Mouse (Mus musculus) intestine, embryonic 16.5 days (tissue): ENCODE measurements at regions not wholly inside any gene's neighbourhood (a gene's known extent, or its start where the extent isn't known, plus 50 kb on each side); places are given as distances from the start of the nearest gene placed in this dataset.

ENCODE experiments used
- ATAC-seq: fragments of 200-750 bp; cut with Nextera tagmentation; 2 replicates; pipeline ENCODE4 v1.8.0; 2017; ENCODE audit warnings: moderate TSS enrichment, moderate library complexity
- H3K27ac ChIP-seq: fragments of 300-500 bp; sonication (generic); 2 replicates; pipeline ENCODE4 v1.5.1; 2014; ENCODE audit warnings: mild to moderate bottlenecking, low read length
- H3K27me3 ChIP-seq: fragments of 300-500 bp; sonication (generic); replicated peaks from 2 replicates; pipeline ENCODE4 v1.6.1; 2014; ENCODE audit warnings: low read length, control low read depth, mixed read lengths; ENCODE audit not compliant: control insufficient read depth, insufficient read depth
- H3K36me3 ChIP-seq: fragments of 300-500 bp; sonication (generic); 2 replicates; pipeline ENCODE4 v1.6.1; 2014; ENCODE audit warnings: low read length, control low read depth; ENCODE audit not compliant: control insufficient read depth, insufficient read depth
- H3K4me1 ChIP-seq: fragments of 300-500 bp; sonication (generic); 2 replicates; pipeline ENCODE4 v1.6.1; 2014; ENCODE audit warnings: low read length, control low read depth, mixed read lengths; ENCODE audit not compliant: control insufficient read depth, insufficient read depth
- H3K4me2 ChIP-seq: fragments of 300-500 bp; sonication (generic); 2 replicates; pipeline ENCODE4 v1.6.1; 2014; ENCODE audit warnings: low read depth, low read length, control low read depth
- H3K4me3 ChIP-seq: fragments of 300-500 bp; sonication (generic); 2 replicates; pipeline ENCODE4 v1.5.1; 2014; ENCODE audit warnings: mild to moderate bottlenecking, low read length
- H3K9ac ChIP-seq: fragments of 300-500 bp; sonication (generic); 2 replicates; pipeline ENCODE4 v1.6.1; 2014; ENCODE audit warnings: low read depth, low read length
- H3K9me3 ChIP-seq: fragments of 300-500 bp; sonication (generic); 2 replicates; pipeline ENCODE4 v1.6.1; 2016; ENCODE audit warnings: low read length, control low read depth; ENCODE audit not compliant: control insufficient read depth
- WGBS: fragments of 180-500 bp; shearing (Covaris S2); extraction: QIAGEN DNeasy Blood & Tissue Kit; methylation state at CpG from one replicate; pipeline ENCODE4 v1.1.7; 2014; 5-methylcytosine and 5-hydroxymethylcytosine counted together

- no peak overlapping the region for H3K4me2 ChIP-seq
- H3K9ac ChIP-seq = no peak overlapping the region
- no peak overlapping the region for H3K4me3 ChIP-seq
- H3K27me3 ChIP-seq = no peaks in the 10 kb centered on the region
- H3K36me3 ChIP-seq = no peaks in the 10 kb centered on the region
- 42% methylated on average over 9 of the region's 9 CpGs for WGBS
- H3K9me3 ChIP-seq = no peaks in the 10 kb centered on the region
- no peak for ATAC-seq
- H3K4me1 ChIP-seq = no peaks in the 10 kb centered on the region
- no peak overlapping the region for H3K27ac ChIP-seq
Measured at GRCm38 (mm10) chr9:61070861-61071260, 276.5 kb downstream of the Uaca start.

- H3K4me2 ChIP-seq = no peak overlapping the region
- H3K27me3 ChIP-seq = no peaks in the 10 kb centered on the region
- H3K27ac ChIP-seq = no peak overlapping the region
- no peak overlapping the region for H3K4me3 ChIP-seq
- 46% methylated on average over 4 of the region's 4 CpGs for whole genome bisulfite sequencing
- ATAC-seq = no peak
- H3K9ac ChIP-seq = no peak overlapping the region
- H3K9me3 ChIP-seq = no peaks in the 10 kb centered on the region
- no peaks in the 10 kb centered on the region for H3K4me1 ChIP-seq
- H3K36me3 ChIP-seq = no peaks in the 10 kb centered on the region
Measured at GRCm38 (mm10) chr9:61073482-61073881, 279.1 kb downstream of the Uaca start.

GRCm38 (mm10) chr9:61075071-61075470 lies 280.7 kb downstream of the Uaca start:
- Histone ChIP-seq H3K27me3 (no peaks in the 10 kb centered on the region), H3K36me3 (no peaks in the 10 kb centered on the region), H3K27ac (no peak overlapping the region), H3K4me2 (no peak overlapping the region), H3K9me3 (no peaks in the 10 kb centered on the region), H3K4me1 (no peaks in the 10 kb centered on the region), H3K9ac (no peak overlapping the region), H3K4me3 (no peak overlapping the region)
- WGBS = 79% methylated on average over 4 of the region's 4 CpGs
- no peak for ATAC-seq

- WGBS = 60% methylated on average over 2 of the region's 2 CpGs
- ATAC-seq = no peak
- H3K4me3 ChIP-seq = no peak overlapping the region
Measured at GRCm38 (mm10) chr9:61077181-61077580, 282.8 kb downstream of the Uaca start.

GRCm38 (mm10) chr9:61077807-61078206 lies 283.5 kb downstream of the Uaca start:
- ATAC-seq = no peak
- H3K27me3 ChIP-seq = no peaks in the 10 kb centered on the region
- no peak overlapping the region for H3K27ac ChIP-seq
- no peaks in the 10 kb centered on the region for H3K9me3 ChIP-seq
- H3K36me3 ChIP-seq = no peaks in the 10 kb centered on the region
- WGBS = 73% methylated on average over 4 of the region's 4 CpGs
- no peak overlapping the region for H3K4me2 ChIP-seq
- H3K4me1 ChIP-seq = no peaks in the 10 kb centered on the region
- H3K9ac ChIP-seq = no peak overlapping the region
- H3K4me3 ChIP-seq = no peak overlapping the region

More at GRCm38 (mm10) chr9:61077181-61077580, 282.8 kb downstream of the Uaca start:
- Histone ChIP-seq H3K27me3 (no peaks in the 10 kb centered on the region), H3K27ac (no peak overlapping the region), H3K4me2 (no peak overlapping the region), H3K4me1 (no peaks in the 10 kb centered on the region), H3K9ac (no peak overlapping the region), H3K9me3 (no peaks in the 10 kb centered on the region), H3K36me3 (no peaks in the 10 kb centered on the region)

- H3K9me3 ChIP-seq = no peaks in the 10 kb centered on the region
- no peak overlapping the region for H3K9ac ChIP-seq
- no peak overlapping the region for H3K4me3 ChIP-seq
- H3K27me3 ChIP-seq = no peaks in the 10 kb centered on the region
- 71% methylated on average over 16 of the region's 16 CpGs for WGBS
- H3K27ac ChIP-seq = no peak overlapping the region
- no peak for ATAC-seq
- no peaks in the 10 kb centered on the region for H3K4me1 ChIP-seq
- H3K36me3 ChIP-seq = no peaks in the 10 kb centered on the region
- H3K4me2 ChIP-seq = no peak overlapping the region
Measured at GRCm38 (mm10) chr9:61081474-61082021, 287.2 kb downstream of the Uaca start.

GRCm38 (mm10) chr9:61084655-61085230 lies 287.4 kb upstream of the Tle3 start:
- H3K4me3 ChIP-seq = no peak overlapping the region
- no peaks in the 10 kb centered on the region for H3K36me3 ChIP-seq
- ATAC-seq = no peak
- H3K4me2 ChIP-seq = no peak overlapping the region
- H3K9ac ChIP-seq = no peak overlapping the region
- H3K9me3 ChIP-seq = no peaks in the 10 kb centered on the region
- 59% methylated on average over 13 of the region's 13 CpGs for WGBS
- no peaks in the 10 kb centered on the region for H3K4me1 ChIP-seq
- H3K27me3 ChIP-seq = no peaks in the 10 kb centered on the region
- H3K27ac ChIP-seq = no peak overlapping the region

GRCm38 (mm10) chr9:61087035-61087434 lies 285.1 kb upstream of the Tle3 start:
- Histone ChIP-seq H3K27ac (no peak overlapping the region), H3K9me3 (no peaks in the 10 kb centered on the region), H3K9ac (no peak overlapping the region), H3K4me2 (no peak overlapping the region), H3K4me1 (no peaks in the 10 kb centered on the region), H3K4me3 (no peak overlapping the region), H3K27me3 (no peaks in the 10 kb centered on the region), H3K36me3 (no peaks in the 10 kb centered on the region)
- WGBS = 76% methylated on average over 3 of the region's 3 CpGs
- ATAC-seq = no peak

- Histone ChIP-seq H3K4me3 (no peak overlapping the region), H3K4me1 (no peaks in the 10 kb centered on the region), H3K4me2 (no peak overlapping the region), H3K27ac (no peak overlapping the region), H3K36me3 (no peaks in the 10 kb centered on the region), H3K9me3 (no peaks in the 10 kb centered on the region), H3K9ac (no peak overlapping the region), H3K27me3 (no peaks in the 10 kb centered on the region)
- ATAC-seq = no peak
- WGBS = 86% methylated on average over 2 of the region's 2 CpGs
Measured at GRCm38 (mm10) chr9:61089066-61089686, 283.0 kb upstream of the Tle3 start.
